ENCODE assay signal across 8 mouse cellular contexts in genomic region chr14:30943860-30944674, GRCm38 (mm10). TPM values are rescaled to one million over a fixed set of nuclear protein-coding genes. Genes with fewer than 3 reads are reported as not detected.
DNase-seq lines count a peak whose midpoint lies in the region; ATAC-seq and TF ChIP-seq lines count a peak whose summit lies in the region.

No protein-coding gene starts in this region.

- 73% methylated on average over 11 of the region's 11 CpGs for WGBS in midbrain, embryonic 10.5 days
- 70% methylated on average over 11 of the region's 11 CpGs for WGBS in midbrain, embryonic 15.5 days
- 63% methylated on average over 11 of the region's 11 CpGs for WGBS in kidney, adult 2 months

- peak; percentile 56 for TF ChIP-seq CTCF in kidney, adult 2 months (conservative IDR thresholded peaks at IDR 0.05; ENCODE audit: insufficient read depth, insufficient read length, low read depth, low read length)

- peak; percentile 46 for DNase-seq in midbrain, embryonic 10.5 days (ENCODE audit: low spot score)
- peak; percentile 83 for DNase-seq in adrenal gland, postnatal 14 days
- DNase-seq in forelimb bud, embryonic 11.5 days (ENCODE audit: low read depth, low spot score): peak; percentile 48
- DNase-seq in kidney, adult 2 months: peak; percentile 54
- DNase-seq in liver: peak; percentile 56
- DNase-seq in naive thymus-derived CD4-positive, alpha-beta T cell, adult 2 months (ENCODE audit: low read depth): peak; percentile 45
- DNase-seq in thymus, postnatal 14 days: peak; percentile 60

- no peaks in the 10 kb centered on the region for H3K36me3 ChIP-seq in midbrain, embryonic 10.5 days
- H3K36me3 ChIP-seq in midbrain, embryonic 15.5 days (replicated peaks): no peaks in the 10 kb centered on the region
- H3K36me3 ChIP-seq in kidney, adult 2 months (ENCODE audit: control insufficient read depth, insufficient read depth, low read length): no peaks in the 10 kb centered on the region

- H3K27me3 ChIP-seq in midbrain, embryonic 10.5 days (ENCODE audit: low read depth, poor library complexity, severe bottlenecking): no peaks in the 10 kb centered on the region
- no peaks in the 10 kb centered on the region for H3K27me3 ChIP-seq in midbrain, embryonic 15.5 days (replicated peaks)
- H3K27me3 ChIP-seq in kidney, adult 2 months (replicated peaks; ENCODE audit: control insufficient read depth, insufficient read depth, low read length): no peaks in the 10 kb centered on the region

- H3K27ac ChIP-seq in midbrain, embryonic 10.5 days (replicated peaks): no peak overlapping the region
- H3K27ac ChIP-seq in midbrain, embryonic 15.5 days: no peak overlapping the region
- no peak overlapping the region for H3K27ac ChIP-seq in kidney, adult 2 months (ENCODE audit: insufficient read depth, low read depth, low read length)

- H3K9me3 ChIP-seq in midbrain, embryonic 10.5 days (replicated peaks): no peaks in the 10 kb centered on the region
- no peaks in the 10 kb centered on the region for H3K9me3 ChIP-seq in midbrain, embryonic 15.5 days

- no peaks in the 10 kb centered on the region for H3K4me1 ChIP-seq in midbrain, embryonic 10.5 days
- no peaks in the 10 kb centered on the region for H3K4me1 ChIP-seq in midbrain, embryonic 15.5 days
- H3K4me1 ChIP-seq in kidney, adult 2 months (ENCODE audit: control insufficient read depth, insufficient read depth, low read length): peaks cover 3% of the 10 kb centered on the region; the same call in 1 of the 2 replicates

- H3K4me2 ChIP-seq in midbrain, embryonic 15.5 days: no peak overlapping the region

- H3K9ac ChIP-seq in midbrain, embryonic 15.5 days: no peak overlapping the region

- H3K4me3 ChIP-seq in midbrain, embryonic 10.5 days: no peak overlapping the region
- H3K4me3 ChIP-seq in midbrain, embryonic 15.5 days: no peak overlapping the region
- no peak overlapping the region for H3K4me3 ChIP-seq in kidney, adult 2 months (ENCODE audit: insufficient read depth, low read depth, low read length)

- no peak for ATAC-seq in midbrain, embryonic 15.5 days (replicated peaks)

- no peak for TF ChIP-seq POLR2A in kidney, adult 2 months (IDR thresholded peaks at IDR 0.05; ENCODE audit: low read depth, low read length)

RNA-seq across cellular contexts. Expression of gene Itih1, which starts 1.0 kb away (rescaled TPM):
- not detected in 2 replicates for polyA plus RNA-seq in midbrain, embryonic 10.5 days (2016; fragmentation: Nextera tagmentation; extraction: Ambion mirVana)
- polyA plus RNA-seq in midbrain, embryonic 15.5 days (2015; fragmentation: Nextera tagmentation; extraction: Ambion mirVana): 0.05 TPM in 1 of 2 replicates, not detected in the other
- total RNA-seq in adrenal gland, postnatal 14 days (2021): 4.1 and 73.6 TPM in 2 replicates
- polyA plus RNA-seq in kidney, adult 2 months (2012; rRNA removed): 1.1 and 1.3 TPM in 2 replicates

RNA-seq across cellular contexts. Expression of gene Nek4, which starts 7.1 kb away (rescaled TPM):
- polyA plus RNA-seq in midbrain, embryonic 10.5 days (2016; fragmentation: Nextera tagmentation; extraction: Ambion mirVana): 22.7 and 24.7 TPM in 2 replicates
- 17.2 and 18.1 TPM in 2 replicates for polyA plus RNA-seq in midbrain, embryonic 15.5 days (2015; fragmentation: Nextera tagmentation; extraction: Ambion mirVana)
- 9.4 and 12.0 TPM in 2 replicates for total RNA-seq in adrenal gland, postnatal 14 days (2021)
- polyA plus RNA-seq in kidney, adult 2 months (2012; rRNA removed): 5.3 and 6.2 TPM in 2 replicates

RNA-seq across cellular contexts. Expression of gene Itih3, which starts 20.5 kb away (rescaled TPM):
- 0.53 and 0.59 TPM in 2 replicates for polyA plus RNA-seq in midbrain, embryonic 10.5 days (2016; fragmentation: Nextera tagmentation; extraction: Ambion mirVana)
- polyA plus RNA-seq in midbrain, embryonic 15.5 days (2015; fragmentation: Nextera tagmentation; extraction: Ambion mirVana): 1.1 and 1.3 TPM in 2 replicates
- total RNA-seq in adrenal gland, postnatal 14 days (2021): 7.8 and 111 TPM in 2 replicates
- polyA plus RNA-seq in kidney, adult 2 months (2012; rRNA removed): 0.43 and 0.56 TPM in 2 replicates

RNA-seq across cellular contexts. Expression of gene Glt8d1, which starts 57.1 kb away (rescaled TPM):
- 52.4 and 53.8 TPM in 2 replicates for polyA plus RNA-seq in midbrain, embryonic 10.5 days (2016; fragmentation: Nextera tagmentation; extraction: Ambion mirVana)
- polyA plus RNA-seq in midbrain, embryonic 15.5 days (2015; fragmentation: Nextera tagmentation; extraction: Ambion mirVana): 53.0 and 63.3 TPM in 2 replicates
- 35.3 and 42.0 TPM in 2 replicates for total RNA-seq in adrenal gland, postnatal 14 days (2021)
- 14.9 and 17.6 TPM in 2 replicates for polyA plus RNA-seq in kidney, adult 2 months (2012; rRNA removed)

RNA-seq across cellular contexts. Expression of gene Spcs1, which starts 57.4 kb away (rescaled TPM):
- 274 and 277 TPM in 2 replicates for polyA plus RNA-seq in midbrain, embryonic 10.5 days (2016; fragmentation: Nextera tagmentation; extraction: Ambion mirVana)
- 273 and 290 TPM in 2 replicates for polyA plus RNA-seq in midbrain, embryonic 15.5 days (2015; fragmentation: Nextera tagmentation; extraction: Ambion mirVana)
- 221 and 225 TPM in 2 replicates for total RNA-seq in adrenal gland, postnatal 14 days (2021)
- 194 and 262 TPM in 2 replicates for polyA plus RNA-seq in kidney, adult 2 months (2012; rRNA removed)
